10 mouse cellular contexts compared by ENCODE assay signal in genomic region chr5:99708706-99709105, GRCm38 (mm10). TPM values are rescaled to one million over a fixed set of nuclear protein-coding genes. Genes with fewer than 3 reads are reported as not detected.
DNase-seq lines count a peak whose midpoint lies in the region; ATAC-seq and TF ChIP-seq lines count a peak whose summit lies in the region.
"Had no signal": no experiment of that assay in that cellular context is flagged by ENCODE, and none has a peak within 500 bp of the region (broad histone marks: within the 10 kb centered on the region; RNA-seq: fewer than 3 reads in every experiment).

No protein-coding gene starts in this region.

- ATAC-seq in megakaryocyte, adult 5-6 weeks (ENCODE audit: poor library complexity, severe bottlenecking): no peak

- H3K27ac ChIP-seq in layer of hippocampus, adult 2 months: no peak overlapping the region
- H3K27ac ChIP-seq: heart, embryonic 15.5 days; liver, embryonic 13.5 days had no signal

- peak; percentile 5 for DNase-seq in adrenal gland, postnatal 14 days
- no peak for DNase-seq in adrenal gland, adult 2 months
- DNase-seq in layer of hippocampus, adult 2 months (ENCODE audit: low spot score in 2 of 2): peak in 1 of 2 experiments; percentile 27
- no peak for DNase-seq in layer of hippocampus, adult 9-11 months
- peak; percentile 14 for DNase-seq in NIH3T3 (ENCODE audit: low read depth)
- peak; percentile 43 to 53 for DNase-seq in left cerebral cortex, postnatal 14 days (ENCODE audit: low spot score in 2 of 2)
- DNase-seq in heart, postnatal 10 days: no peak
- DNase-seq: liver, embryonic 13.5 days had no signal

- no peak overlapping the region for H3K4me3 ChIP-seq in layer of hippocampus, adult 2 months
- H3K4me3 ChIP-seq: heart, embryonic 15.5 days; liver, embryonic 13.5 days had no signal

- peak; percentile 77 for TF ChIP-seq CTCF in layer of hippocampus, adult 2 months (conservative IDR thresholded peaks at IDR 0.05)

- intact Hi-C loops in left cerebral cortex, postnatal 14 days (cut with DNase I): no loop called here
- intact Hi-C loops in heart, postnatal 10 days (cut with DNase I): loop anchor here (2.0 kb wide), 1 partner anchor 506 kb away; no protein-coding TSS in a partner anchor

RNA-seq across cellular contexts. Expression of gene Rasgef1b, which starts 20.2 kb away (rescaled TPM):
- 9.0 and 14.3 TPM in 2 replicates for total RNA-seq in adrenal gland, postnatal 14 days (2021)
- total RNA-seq in adrenal gland, adult 2 months (2021): 10 to 100 TPM in 1 of 2 experiments, 1 to 10 TPM in 1; 9.1 to 11.4 TPM
- 2.2 and 2.9 TPM in 2 replicates for polyA plus RNA-seq in adrenal gland, adult 2 months (2012; rRNA removed)
- total RNA-seq in layer of hippocampus, adult 2 months (2021): 10 to 100 TPM; 11.1 to 11.9 TPM
- total RNA-seq in left cerebral cortex, postnatal 14 days (2021): 10 to 100 TPM; 66.9 to 68.5 TPM
- 0.68 and 0.85 TPM in 2 replicates for total RNA-seq in megakaryocyte, adult 5-6 weeks (2015)
- total RNA-seq in megakaryocyte, adult 5-6 weeks (2017): 0.81 and 1.2 TPM in 2 replicates
- 10 to 100 TPM; 12.0 to 12.3 TPM for total RNA-seq in heart, postnatal 10 days (2021)

Comparison
In these comparisons a context has a peak if more than half of its experiments do, and no peak if none do; other contexts are left out.
1. DNase-seq: peak in adrenal gland, postnatal 14 days (single experiment), NIH3T3 (single experiment) and left cerebral cortex, postnatal 14 days (2 of 2); none in adrenal gland, adult 2 months (single experiment), layer of hippocampus, adult 9-11 months (single experiment) and heart, postnatal 10 days (0 of 2).